Mouse (Mus musculus) frontal cortex, adult 2 months (tissue): Measurements from ENCODE around the gene Shc2. TPM values are rescaled to one million over a fixed set of nuclear protein-coding genes. Genes with fewer than 3 reads are reported as not detected.

Source experiments
- DNase-seq, 2 experiments: peaks; one replicate each; pipeline ENCODE4 v3.0.0; 2022; ENCODE audit warnings: low spot score in 1 of 2; ENCODE audit errors: extremely low spot score in 1 of 2
- polyA plus RNA-seq: library from polyadenylated mRNA; depleted of rRNA; stranded (reverse); fragments of >200 nt; gene quantifications from 2 replicates; pipeline ENCODE4 v1.2.3, GENCODE M21; 2012; rRNA removed

Gene Shc2
- 54.1 and 63.1 TPM in 2 replicates for polyA plus RNA-seq

- peak; percentile 62 to 87 for DNase-seq
These were observed at the start of gene Shc2 for GRCm38 (mm10) chr10:79637128-79638110. Gene Shc2, minus strand, starts transcription at chr10:79637918.

- DNase-seq, result no peak
These were observed 49.8 kb upstream of the Shc2 start for GRCm38 (mm10) chr10:79687513-79687912.

GRCm38 (mm10) chr10:79686691-79687090 is 49.0 kb upstream of the Shc2 start:
- no peak for DNase-seq

- no peak for DNase-seq
These were observed 48.5 kb upstream of the Shc2 start for GRCm38 (mm10) chr10:79686219-79686618.

GRCm38 (mm10) chr10:79684770-79685600 is 47.3 kb upstream of the Shc2 start:
- DNase-seq, result no peak

GRCm38 (mm10) chr10:79683726-79684640 is 46.3 kb upstream of the Shc2 start:
- DNase-seq, result no peak

GRCm38 (mm10) chr10:79682916-79683582 is 45.3 kb upstream of the Shc2 start:
- peak in 1 of 2 experiments; percentile 61 for DNase-seq

- no peak for DNase-seq
These were observed 44.8 kb upstream of the Shc2 start for GRCm38 (mm10) chr10:79682551-79682915.

GRCm38 (mm10) chr10:79681591-79682245 is 44.0 kb upstream of the Shc2 start, which contains the start of gene Cdc34:
Gene Cdc34, plus strand, starts transcription at chr10:79682195.
- peak; percentile 98 to 100 for DNase-seq

- DNase-seq, result no peak
These were observed 43.1 kb upstream of the Shc2 start for GRCm38 (mm10) chr10:79680606-79681495.

- DNase-seq, result no peak
These were observed 37.8 kb upstream of the Shc2 start for GRCm38 (mm10) chr10:79675346-79676035.

- DNase-seq, result no peak
These were observed 35.3 kb upstream of the Shc2 start for GRCm38 (mm10) chr10:79673054-79673453.

GRCm38 (mm10) chr10:79672088-79672455 is 34.4 kb upstream of the Shc2 start:
- no peak for DNase-seq

- DNase-seq, result no peak
These were observed 33.8 kb upstream of the Shc2 start for GRCm38 (mm10) chr10:79671396-79672087.

GRCm38 (mm10) chr10:79670071-79670888 is 32.6 kb upstream of the Shc2 start:
- no peak for DNase-seq

- DNase-seq, result peak in 1 of 2 experiments; percentile 84
These were observed 31.9 kb upstream of the Shc2 start for GRCm38 (mm10) chr10:79669576-79670057.
